9 mouse cellular contexts compared by ENCODE assay signal in the genomic region with DNA sequence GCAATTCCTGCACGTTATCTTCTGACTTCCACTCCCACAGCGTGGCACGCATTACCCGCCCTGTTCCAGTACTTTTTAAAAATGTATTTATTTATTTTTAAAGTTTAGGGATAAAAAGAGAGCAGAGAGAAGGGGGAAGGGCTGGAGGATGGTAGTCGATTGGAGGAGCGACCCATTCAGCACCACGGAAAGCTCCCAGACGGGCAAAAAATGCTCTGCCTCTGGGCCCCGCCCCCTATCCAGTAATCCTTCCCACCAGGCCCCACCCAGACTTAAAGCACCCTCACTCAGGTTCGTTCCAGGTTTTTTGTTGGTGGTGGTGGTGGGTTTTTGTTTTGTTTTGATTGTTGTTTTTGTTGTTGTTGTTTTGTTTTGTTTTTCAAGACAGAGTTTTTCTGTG. TPM values are rescaled to one million over a fixed set of nuclear protein-coding genes. Genes with fewer than 3 reads are reported as not detected.
DNase-seq lines count a peak whose midpoint lies in the region; ATAC-seq and TF ChIP-seq lines count a peak whose summit lies in the region.
"Had no signal": no experiment of that assay in that cellular context is flagged by ENCODE, and none has a peak within 500 bp of the region (broad histone marks: within the 10 kb centered on the region; RNA-seq: fewer than 3 reads in every experiment).

No protein-coding gene starts in this region.

- no peak for TF ChIP-seq RAD21 in CH12.LX (IDR thresholded peaks at IDR 0.05; ENCODE audit: low read depth, low read length)

- peak; percentile 83 for DNase-seq in intestine, embryonic 14.5 days (ENCODE audit: low spot score)
- DNase-seq in CH12.LX (ENCODE audit: extremely low read depth): no peak
- DNase-seq in adrenal gland, adult 8-10 months: peak; percentile 40
- DNase-seq in limb, embryonic 11.5 days (ENCODE audit: low spot score): peak; percentile 80
- DNase-seq in cerebellum, adult 2 months: no peak
- DNase-seq in right cerebral cortex, postnatal 14 days: no peak

- H3K79me2 ChIP-seq in CH12.LX (replicated peaks; ENCODE audit: control insufficient read depth, extremely low read depth, insufficient read depth, poor library complexity, severe bottlenecking): no peaks in the 10 kb centered on the region

- no peaks in the 10 kb centered on the region for H3K36me3 ChIP-seq in intestine, embryonic 14.5 days (ENCODE audit: control insufficient read depth, insufficient read depth, low read length)
- no peaks in the 10 kb centered on the region for H3K36me3 ChIP-seq in intestine, postnatal 0 days (ENCODE audit: control insufficient read depth, insufficient read depth)
- H3K36me3 ChIP-seq in CH12.LX (replicated peaks in 1 of 2; ENCODE audit: control insufficient read depth in 1 of 2, insufficient read depth in 1 of 2, low read length in 1 of 2): peaks cover 0 to under 1% of the 10 kb centered on the region in 2 experiments
- H3K36me3 ChIP-seq in limb, embryonic 11.5 days (ENCODE audit: control insufficient read depth, insufficient read depth, low read length): no peaks in the 10 kb centered on the region; the same call in 1 of the 2 replicates
- H3K36me3 ChIP-seq in heart, embryonic 12.5 days: no peaks in the 10 kb centered on the region

- no peaks in the 10 kb centered on the region for H3K9me3 ChIP-seq in intestine, embryonic 14.5 days (ENCODE audit: control insufficient read depth, low read length)
- no peaks in the 10 kb centered on the region for H3K9me3 ChIP-seq in intestine, postnatal 0 days (ENCODE audit: control insufficient read depth)
- no peaks in the 10 kb centered on the region for H3K9me3 ChIP-seq in CH12.LX (replicated peaks; ENCODE audit: low read length)
- no peaks in the 10 kb centered on the region for H3K9me3 ChIP-seq in limb, embryonic 11.5 days (ENCODE audit: control insufficient read depth, low read length)
- no peaks in the 10 kb centered on the region for H3K9me3 ChIP-seq in heart, embryonic 12.5 days (replicated peaks)
- H3K9me3 ChIP-seq: limb, embryonic 12.5 days had no signal

- no peak for TF ChIP-seq POLR2A in CH12.LX (IDR thresholded peaks at IDR 0.05; ENCODE audit: low read depth, low read length)
- no peak for TF ChIP-seq POLR2A in cerebellum, adult 2 months (IDR thresholded peaks at IDR 0.05; ENCODE audit: borderline replicate concordance, insufficient read depth, low read length)

- H3K27me3 ChIP-seq in intestine, embryonic 14.5 days (replicated peaks; ENCODE audit: control insufficient read depth, insufficient read depth, low read length): no peaks in the 10 kb centered on the region
- no peaks in the 10 kb centered on the region for H3K27me3 ChIP-seq in intestine, postnatal 0 days (replicated peaks; ENCODE audit: control insufficient read depth, insufficient read depth, low read length)
- peaks cover 49% of the 10 kb centered on the region for H3K27me3 ChIP-seq in CH12.LX (replicated peaks)
- peaks cover 13% of the 10 kb centered on the region for H3K27me3 ChIP-seq in limb, embryonic 11.5 days (ENCODE audit: control insufficient read depth, insufficient read depth, low read length)
- no peaks in the 10 kb centered on the region for H3K27me3 ChIP-seq in cerebellum, adult 2 months (ENCODE audit: control insufficient read depth, insufficient read depth, low read length)
- H3K27me3 ChIP-seq in heart, embryonic 12.5 days (replicated peaks): peaks cover 46% of the 10 kb centered on the region

- no peak overlapping the region for H3K9ac ChIP-seq in intestine, embryonic 14.5 days (ENCODE audit: low read length)
- H3K9ac ChIP-seq in intestine, postnatal 0 days (ENCODE audit: low read depth, low read length): no peak overlapping the region
- H3K9ac ChIP-seq in CH12.LX (ENCODE audit: insufficient read depth, low read depth): no peak overlapping the region
- no peak overlapping the region for H3K9ac ChIP-seq in limb, embryonic 11.5 days (ENCODE audit: low read length)
- no peak overlapping the region for H3K9ac ChIP-seq in heart, embryonic 12.5 days
- H3K9ac ChIP-seq: limb, embryonic 12.5 days had no signal

- 0 out of 2 replicates have a peak, but pooled peaks have one; percentile 61 for ATAC-seq in intestine, embryonic 14.5 days (replicated peaks; ENCODE audit: low FRiP score, low TSS enrichment, low read depth)
- ATAC-seq in intestine, postnatal 0 days: no peak
- ATAC-seq in limb, embryonic 11.5 days (ENCODE audit: insufficient number of reproducible peaks, low FRiP score, low TSS enrichment, low read depth): no peak
- ATAC-seq in heart, embryonic 12.5 days (ENCODE audit: insufficient number of reproducible peaks, low FRiP score): no peak

- H3K4me2 ChIP-seq in intestine, embryonic 14.5 days (ENCODE audit: low read length): no peak overlapping the region
- no peak overlapping the region for H3K4me2 ChIP-seq in intestine, postnatal 0 days (replicated peaks; ENCODE audit: low read depth)
- no peak overlapping the region for H3K4me2 ChIP-seq in CH12.LX (ENCODE audit: insufficient read depth, low read depth, poor library complexity, severe bottlenecking)
- H3K4me2 ChIP-seq in limb, embryonic 11.5 days (ENCODE audit: low read depth, severe bottlenecking): no peak overlapping the region
- H3K4me2 ChIP-seq in heart, embryonic 12.5 days: no peak overlapping the region
- H3K4me2 ChIP-seq: limb, embryonic 12.5 days had no signal

- no peak overlapping the region for H3K4me3 ChIP-seq in intestine, embryonic 14.5 days (ENCODE audit: low read depth, low read length)
- no peak overlapping the region for H3K4me3 ChIP-seq in intestine, postnatal 0 days (ENCODE audit: low read depth, low read length)
- no peak overlapping the region for H3K4me3 ChIP-seq in CH12.LX (replicated peaks in 1 of 3; ENCODE audit: low read depth in 2 of 3, low read length in 2 of 3, poor library complexity in 1 of 3)
- H3K4me3 ChIP-seq in limb, embryonic 11.5 days (ENCODE audit: low read depth, low read length): no peak overlapping the region
- no peak overlapping the region for H3K4me3 ChIP-seq in cerebellum, adult 2 months (replicated peaks; ENCODE audit: insufficient read depth, low read depth, low read length)
- no peak overlapping the region for H3K4me3 ChIP-seq in heart, embryonic 12.5 days
- H3K4me3 ChIP-seq: limb, embryonic 12.5 days had no signal

- WGBS in intestine, embryonic 14.5 days: under 1% methylated on average over 10 of the region's 10 CpGs
- WGBS in intestine, postnatal 0 days: 2% methylated on average over 10 of the region's 10 CpGs
- 3% methylated on average over 10 of the region's 10 CpGs for WGBS in limb, embryonic 11.5 days
- 26% methylated on average over 10 of the region's 10 CpGs for WGBS in cerebellum, adult 2 months
- WGBS in heart, embryonic 12.5 days: 2% methylated on average over 10 of the region's 10 CpGs

- no peaks in the 10 kb centered on the region for H3K4me1 ChIP-seq in intestine, embryonic 14.5 days (replicated peaks; ENCODE audit: control insufficient read depth, insufficient read depth, low read length)
- H3K4me1 ChIP-seq in intestine, postnatal 0 days (replicated peaks; ENCODE audit: control insufficient read depth, insufficient read depth, low read length): no peaks in the 10 kb centered on the region
- H3K4me1 ChIP-seq in CH12.LX (ENCODE audit: control insufficient read depth in 1 of 2, insufficient read depth in 2 of 2): peaks cover 10 to 22% of the 10 kb centered on the region in 2 experiments
- no peaks in the 10 kb centered on the region for H3K4me1 ChIP-seq in limb, embryonic 11.5 days (ENCODE audit: control insufficient read depth, insufficient read depth, low read length)
- H3K4me1 ChIP-seq in cerebellum, adult 2 months (ENCODE audit: control insufficient read depth, insufficient read depth, low read length): peaks cover 6% of the 10 kb centered on the region; the same call in 1 of the 2 replicates
- no peaks in the 10 kb centered on the region; the same call in 1 of the 2 replicates for H3K4me1 ChIP-seq in heart, embryonic 12.5 days (replicated peaks)
- H3K4me1 ChIP-seq: limb, embryonic 12.5 days had no signal

- no peak overlapping the region for H3K27ac ChIP-seq in intestine, embryonic 14.5 days (ENCODE audit: low read depth)
- no peak overlapping the region for H3K27ac ChIP-seq in intestine, postnatal 0 days (ENCODE audit: low read depth, low read length)
- H3K27ac ChIP-seq in CH12.LX (ENCODE audit: insufficient read depth, low read depth): no peak overlapping the region
- H3K27ac ChIP-seq in limb, embryonic 11.5 days (replicated peaks; ENCODE audit: low read depth, low read length): no peak overlapping the region
- H3K27ac ChIP-seq in cerebellum, adult 2 months (ENCODE audit: insufficient read depth, low read length): no peak overlapping the region
- no peak overlapping the region for H3K27ac ChIP-seq in heart, embryonic 12.5 days (ENCODE audit: poor library complexity, severe bottlenecking)
- H3K27ac ChIP-seq: limb, embryonic 12.5 days had no signal

- dilution Hi-C loops in CH12.LX (cut with MboI; ENCODE audit: extremely low pct_ligation_motif_present, extremely low pct_unique_long_range_greater_than_20kb, low sequenced_read_pairs): no loop called here

- TF ChIP-seq CTCF in intestine, postnatal 0 days (IDR thresholded peaks at IDR 0.05; ENCODE audit: low read depth): no peak
- TF ChIP-seq CTCF in CH12.LX (conservative IDR thresholded peaks at IDR 0.05 in 1 of 2, IDR thresholded peaks at IDR 0.05 in 1 of 2; ENCODE audit: low read depth in 2 of 2, low read length in 2 of 2): no peak
- TF ChIP-seq CTCF in cerebellum, adult 2 months (IDR thresholded peaks at IDR 0.05; ENCODE audit: borderline replicate concordance, insufficient read depth, low read depth, low read length): no peak

- TF ChIP-seq EP300 in CH12.LX (IDR thresholded peaks at IDR 0.05; ENCODE audit: low read length): no peak

- in situ Hi-C loops in CH12.LX (cut with MboI; ENCODE audit: low pct_ligation_motif_present, low pct_unique_long_range_greater_than_20kb, low sequenced_read_pairs): no loop called here

RNA-seq across cellular contexts. Expression of a gene that starts 11.1 kb away (rescaled TPM):
- polyA plus RNA-seq in intestine, embryonic 14.5 days (2014; fragmentation: Nextera tagmentation; extraction: Ambion mirVana): 37.9 and 43.0 TPM in 2 replicates
- 28.2 and 30.1 TPM in 2 replicates for polyA plus RNA-seq in intestine, postnatal 0 days (2015; fragmentation: Nextera tagmentation; extraction: Ambion mirVana)
- 0.34 and 0.93 TPM in 2 replicates for total RNA-seq in CH12.LX (2012; rRNA removed)
- total RNA-seq in CH12.LX (2014; rRNA removed): not detected in 2 replicates
- 0.10 TPM in 1 of 2 replicates, not detected in the other for polyA plus RNA-seq in CH12.LX (2012; ENCODE audit: insufficient read length, low read depth)
- total RNA-seq in adrenal gland, adult 8-10 months (2022): 10 to 100 TPM; 45.2 to 59.3 (median 46.7) TPM
- 16.6 and 18.0 TPM in 2 replicates for polyA plus RNA-seq in limb, embryonic 11.5 days (2014; fragmentation: Nextera tagmentation; extraction: Ambion mirVana)
- polyA plus RNA-seq in cerebellum, adult 2 months (2012; rRNA removed): 782 and 892 TPM in 2 replicates
- 41.6 and 43.4 TPM in 2 replicates for polyA plus RNA-seq in heart, embryonic 12.5 days (2016; fragmentation: Nextera tagmentation; extraction: Ambion mirVana)

RNA-seq across cellular contexts. Expression of a gene that starts 12.7 kb away (rescaled TPM):
- 2.3 and 3.2 TPM in 2 replicates for polyA plus RNA-seq in intestine, embryonic 14.5 days (2014; fragmentation: Nextera tagmentation; extraction: Ambion mirVana)
- 1.2 and 1.3 TPM in 2 replicates for polyA plus RNA-seq in intestine, postnatal 0 days (2015; fragmentation: Nextera tagmentation; extraction: Ambion mirVana)
- total RNA-seq in CH12.LX (2012; rRNA removed): 133 and 161 TPM in 2 replicates
- 131 and 144 TPM in 2 replicates for total RNA-seq in CH12.LX (2014; rRNA removed)
- 175 and 197 TPM in 2 replicates for polyA plus RNA-seq in CH12.LX (2012; ENCODE audit: insufficient read length, low read depth)
- 1 to 10 TPM in 3 of 4 experiments, under 1 TPM in 1; 0.73 to 2.4 (median 1.7) TPM for total RNA-seq in adrenal gland, adult 8-10 months (2022)
- 0.96 and 1.4 TPM in 2 replicates for polyA plus RNA-seq in limb, embryonic 11.5 days (2014; fragmentation: Nextera tagmentation; extraction: Ambion mirVana)
- polyA plus RNA-seq in cerebellum, adult 2 months (2012; rRNA removed): 5.1 and 5.4 TPM in 2 replicates
- polyA plus RNA-seq in heart, embryonic 12.5 days (2016; fragmentation: Nextera tagmentation; extraction: Ambion mirVana): 0.95 and 1.3 TPM in 2 replicates

RNA-seq across cellular contexts. Expression of a gene that starts 14.6 kb away (rescaled TPM):
- polyA plus RNA-seq in intestine, embryonic 14.5 days (2014; fragmentation: Nextera tagmentation; extraction: Ambion mirVana): 1.6 and 2.1 TPM in 2 replicates
- polyA plus RNA-seq in intestine, postnatal 0 days (2015; fragmentation: Nextera tagmentation; extraction: Ambion mirVana): 4.0 and 5.9 TPM in 2 replicates
- total RNA-seq in CH12.LX (2012; rRNA removed): 8.0 and 11.9 TPM in 2 replicates
- 6.3 and 11.8 TPM in 2 replicates for total RNA-seq in CH12.LX (2014; rRNA removed)
- 11.8 and 11.9 TPM in 2 replicates for polyA plus RNA-seq in CH12.LX (2012; ENCODE audit: insufficient read length, low read depth)
- 1 to 10 TPM in 3 of 4 experiments, under 1 TPM in 1; 0.98 to 2.3 (median 1.4) TPM for total RNA-seq in adrenal gland, adult 8-10 months (2022)
- polyA plus RNA-seq in limb, embryonic 11.5 days (2014; fragmentation: Nextera tagmentation; extraction: Ambion mirVana): 0.39 TPM in 1 of 2 replicates, not detected in the other
- polyA plus RNA-seq in cerebellum, adult 2 months (2012; rRNA removed): 0.34 and 0.84 TPM in 2 replicates
- 1.1 TPM in 1 of 2 replicates, not detected in the other for polyA plus RNA-seq in heart, embryonic 12.5 days (2016; fragmentation: Nextera tagmentation; extraction: Ambion mirVana)
- polyA plus RNA-seq: limb, embryonic 12.5 days had no signal

RNA-seq across cellular contexts. Expression of a gene that starts 20.7 kb away (rescaled TPM):
- polyA plus RNA-seq in intestine, embryonic 14.5 days (2014; fragmentation: Nextera tagmentation; extraction: Ambion mirVana): 53.7 and 54.7 TPM in 2 replicates
- polyA plus RNA-seq in intestine, postnatal 0 days (2015; fragmentation: Nextera tagmentation; extraction: Ambion mirVana): 60.0 and 63.6 TPM in 2 replicates
- total RNA-seq in CH12.LX (2012; rRNA removed) (4.2 and 5.0 TPM in 2 replicates), CH12.LX (2014; rRNA removed) (9.4 and 13.0 TPM in 2 replicates)
- polyA plus RNA-seq in CH12.LX (2012; ENCODE audit: insufficient read length, low read depth): 14.3 and 18.9 TPM in 2 replicates
- total RNA-seq in adrenal gland, adult 8-10 months (2022): 10 to 100 TPM; 31.8 to 65.8 (median 51.1) TPM
- polyA plus RNA-seq in limb, embryonic 11.5 days (2014; fragmentation: Nextera tagmentation; extraction: Ambion mirVana): 8.4 and 12.6 TPM in 2 replicates
- 23.5 and 32.5 TPM in 2 replicates for polyA plus RNA-seq in cerebellum, adult 2 months (2012; rRNA removed)
- polyA plus RNA-seq in heart, embryonic 12.5 days (2016; fragmentation: Nextera tagmentation; extraction: Ambion mirVana): 9.5 and 9.8 TPM in 2 replicates

RNA-seq across cellular contexts. Expression of a gene that starts 23.3 kb away (rescaled TPM):
- 0.13 and 2.9 TPM in 2 replicates for polyA plus RNA-seq in intestine, embryonic 14.5 days (2014; fragmentation: Nextera tagmentation; extraction: Ambion mirVana)
- 0.08 and 0.09 TPM in 2 replicates for polyA plus RNA-seq in intestine, postnatal 0 days (2015; fragmentation: Nextera tagmentation; extraction: Ambion mirVana)
- not detected in 2 replicates for total RNA-seq in CH12.LX (2012; rRNA removed)
- total RNA-seq in CH12.LX (2014; rRNA removed): not detected in 2 replicates
- not detected in 2 replicates for polyA plus RNA-seq in CH12.LX (2012; ENCODE audit: insufficient read length, low read depth)
- total RNA-seq in adrenal gland, adult 8-10 months (2022): not detected
- 0.13 TPM in 1 of 2 replicates, not detected in the other for polyA plus RNA-seq in limb, embryonic 11.5 days (2014; fragmentation: Nextera tagmentation; extraction: Ambion mirVana)
- 2.7 TPM in 2 replicates for polyA plus RNA-seq in cerebellum, adult 2 months (2012; rRNA removed)
- 1.1 and 1.3 TPM in 2 replicates for polyA plus RNA-seq in heart, embryonic 12.5 days (2016; fragmentation: Nextera tagmentation; extraction: Ambion mirVana)

Comparison
In these comparisons a context has a peak if more than half of its experiments do, and no peak if none do; other contexts are left out.
1. DNase-seq: peak in intestine, embryonic 14.5 days (single experiment), adrenal gland, adult 8-10 months (single experiment) and limb, embryonic 11.5 days (single experiment); none in CH12.LX (single experiment), cerebellum, adult 2 months (0 of 2) and right cerebral cortex, postnatal 14 days (single experiment).
2. RNA of a gene that starts 11.1 kb away (polyA plus RNA-seq): 782 to 892 TPM in cerebellum, adult 2 months; 41.6 to 43.4 TPM in heart, embryonic 12.5 days, 37.9 to 43.0 TPM in intestine, embryonic 14.5 days, 28.2 to 30.1 TPM in intestine, postnatal 0 days, 16.6 to 18.0 TPM in limb, embryonic 11.5 days and 0.10 TPM in CH12.LX; every median in the first group is over 10 times any median in the second.
3. RNA of a gene that starts 12.7 kb away (polyA plus RNA-seq): 175 to 197 TPM in CH12.LX; 5.1 to 5.4 TPM in cerebellum, adult 2 months, 2.3 to 3.2 TPM in intestine, embryonic 14.5 days, 1.2 to 1.3 TPM in intestine, postnatal 0 days, 0.96 to 1.4 TPM in limb, embryonic 11.5 days and 0.95 to 1.3 TPM in heart, embryonic 12.5 days; every median in the first group is over 10 times any median in the second.